ENCODE assay signal across 24 mouse cellular contexts in the genomic region with DNA sequence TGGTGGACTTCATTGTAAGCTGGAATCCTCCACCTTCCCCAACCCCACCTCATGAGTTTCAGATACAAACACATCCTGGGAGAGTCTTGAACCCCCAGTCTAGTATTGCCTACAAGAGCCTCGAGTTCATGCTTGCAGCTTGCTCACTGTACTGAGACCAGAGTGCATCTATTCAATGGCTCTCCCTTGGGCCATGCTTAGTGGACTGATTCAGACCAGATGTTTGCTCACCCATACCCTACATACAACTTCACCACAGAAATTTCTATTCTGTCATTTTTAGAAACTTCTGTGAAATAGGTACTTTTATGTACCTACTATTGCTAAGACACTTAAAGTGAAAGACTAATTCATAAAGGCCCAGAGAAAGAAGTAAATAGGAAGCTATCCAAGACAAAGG. TPM values are rescaled to one million over a fixed set of nuclear protein-coding genes. Genes with fewer than 3 reads are reported as not detected.
A peak's percentile ranks its signal among the peaks of the same experiment; 100 is the strongest.
DNase-seq lines count a peak whose midpoint lies in the region; ATAC-seq and TF ChIP-seq lines count a peak whose summit lies in the region.
"Had no signal": no experiment of that assay in that cellular context is flagged by ENCODE, and none has a peak within 500 bp of the region (broad histone marks: within the 10 kb centered on the region; RNA-seq: fewer than 3 reads in every experiment).

No protein-coding gene starts in this region.

- DNase-seq in gastrocnemius, adult 2 months: no peak
- no peak for DNase-seq in gastrocnemius, adult 18-20 months (ENCODE audit: low spot score)
- DNase-seq in heart, adult 11 months: no peak
- peak; percentile 67 for DNase-seq in 3T3-L1 (ENCODE audit: low read depth, low spot score)
- peak; percentile 68 for DNase-seq in adipocyte (ENCODE audit: low spot score)
- no peak for DNase-seq in natural killer cell, adult 2 months (ENCODE audit: low spot score in 2 of 2)
- DNase-seq: adrenal gland, postnatal 10 days; cerebellum, adult 11-12 months; cerebellum, adult 9-10 months; cerebellum, postnatal 25 days; gastrocnemius, postnatal 14 days; heart, postnatal 36 days had no signal

- H3K9ac ChIP-seq in heart, embryonic 16.5 days (ENCODE audit: low read length): no peak overlapping the region
- H3K9ac ChIP-seq: embryonic facial prominence, embryonic 12.5 days; forebrain, embryonic 15.5 days; hindbrain, embryonic 15.5 days had no signal

- no peaks in the 10 kb centered on the region for H3K27me3 ChIP-seq in heart, embryonic 16.5 days (ENCODE audit: control insufficient read depth, insufficient read depth, low read length)
- H3K27me3 ChIP-seq: embryonic facial prominence, embryonic 12.5 days; forebrain, embryonic 15.5 days; hindbrain, embryonic 15.5 days had no signal

- H3K9me3 ChIP-seq in heart, embryonic 16.5 days (replicated peaks; ENCODE audit: control insufficient read depth, low read length): no peaks in the 10 kb centered on the region
- H3K9me3 ChIP-seq: embryonic facial prominence, embryonic 12.5 days; forebrain, embryonic 15.5 days; hindbrain, embryonic 15.5 days had no signal

- TF ChIP-seq CTCF in gastrocnemius, adult 2 months (IDR thresholded peaks at IDR 0.05): no peak

- no peak for ATAC-seq in heart, embryonic 16.5 days (replicated peaks; ENCODE audit: extremely low read depth, insufficient read depth, low FRiP score)
- ATAC-seq: forebrain, embryonic 15.5 days; intestine, postnatal 0 days had no signal

- 0 out of 2 replicates have a peak, but pooled peaks cover 3% of the 10 kb centered on the region for H3K36me3 ChIP-seq in heart, embryonic 16.5 days (ENCODE audit: control insufficient read depth, insufficient read depth)
- H3K36me3 ChIP-seq: forebrain, embryonic 15.5 days; hindbrain, embryonic 15.5 days had no signal

- no peak overlapping the region for H3K4me3 ChIP-seq in gastrocnemius, adult 2 months
- no peak overlapping the region for H3K4me3 ChIP-seq in heart, embryonic 16.5 days (ENCODE audit: low read length)
- H3K4me3 ChIP-seq: embryonic facial prominence, embryonic 12.5 days; forebrain, embryonic 15.5 days; hindbrain, embryonic 15.5 days had no signal

- H3K4me1 ChIP-seq in heart, embryonic 16.5 days (ENCODE audit: control insufficient read depth, insufficient read depth, low read length): peaks cover 30% of the 10 kb centered on the region
- H3K4me1 ChIP-seq: embryonic facial prominence, embryonic 12.5 days; forebrain, embryonic 15.5 days had no signal

- H3K4me2 ChIP-seq in heart, embryonic 16.5 days (ENCODE audit: low read depth, low read length): no peak overlapping the region
- H3K4me2 ChIP-seq: embryonic facial prominence, embryonic 12.5 days; forebrain, embryonic 15.5 days; hindbrain, embryonic 15.5 days had no signal

- peak overlapping the region; percentile 6; the same call in 1 of the 2 replicates for H3K27ac ChIP-seq in gastrocnemius, adult 2 months
- H3K27ac ChIP-seq in heart, embryonic 16.5 days (ENCODE audit: low read length): peak overlapping the region; percentile 59
- H3K27ac ChIP-seq: embryonic facial prominence, embryonic 12.5 days; forebrain, embryonic 15.5 days; hindbrain, embryonic 15.5 days had no signal

- 76% methylated on average over 1 of the region's 1 CpGs for WGBS in heart, embryonic 16.5 days

- intact Hi-C loops in gastrocnemius, adult 2 months (cut with DNase I): no loop called here

RNA-seq across cellular contexts. Expression of a gene that starts 18.1 kb away (rescaled TPM):
- 10 to 100 TPM; 33.0 to 55.3 TPM for total RNA-seq in gastrocnemius, adult 2 months (2021)
- 10 to 100 TPM; 32.0 to 39.3 TPM for total RNA-seq in gastrocnemius, adult 18-20 months (2021)
- polyA plus RNA-seq in heart, embryonic 16.5 days (2015; fragmentation: Nextera tagmentation; extraction: Ambion mirVana): 52.4 and 59.7 TPM in 2 replicates

RNA-seq across cellular contexts. Expression of a gene that starts 39.9 kb away (rescaled TPM):
- total RNA-seq in gastrocnemius, adult 2 months (2021): not detected
- not detected for total RNA-seq in gastrocnemius, adult 18-20 months (2021)
- polyA plus RNA-seq in heart, embryonic 16.5 days (2015; fragmentation: Nextera tagmentation; extraction: Ambion mirVana): not detected in 2 replicates
- total RNA-seq: adrenal gland, postnatal 10 days; adrenal gland, postnatal 4 days; ES-E14; gastrocnemius, postnatal 14 days; heart, postnatal 36 days had no signal
- polyA plus RNA-seq: brain, embryonic 14.5 days; cortical plate, adult 2 months; embryonic facial prominence, embryonic 12.5 days; forebrain, embryonic 11.5 days; forebrain, embryonic 15.5 days; hindbrain, embryonic 11.5 days; hindbrain, embryonic 15.5 days; inflammation-experienced regulatory T-cells, adult 6 months; intestine, postnatal 0 days had no signal

Comparison
In these comparisons a context has a peak if more than half of its experiments do, and no peak if none do; other contexts are left out.
1. DNase-seq: peak in 3T3-L1 (single experiment) and adipocyte (single experiment); none in gastrocnemius, adult 2 months (single experiment), gastrocnemius, adult 18-20 months (single experiment), heart, adult 11 months (single experiment) and natural killer cell, adult 2 months (0 of 2).